Mouse (Mus musculus) mouse embryonic stem cell (cell line): ENCODE data around the gene Aox3.

Experiments used
- in situ Hi-C, 2 experiments: fragments of 300-500 bp; cut with MboI; formaldehyde crosslinking; loops; 1 replicate in 1 of 2; 3 replicates in 1 of 2; pipeline ENCODE4 v1.14.3; 2019 to 2020; ENCODE audit warnings: low sequenced_read_pairs in 2 of 2, low pct_unique_long_range_greater_than_20kb in 1 of 2, mixed read lengths in 1 of 2; ENCODE audit not compliant: unreplicated experiment in 1 of 2

Aox3 gene

GRCm38 (mm10) chr1:58169893-58170292 lies 57.0 kb downstream of the Aox3 start:
- in situ Hi-C loops, result no loop called here

- in situ Hi-C loops, result no loop called here
Measured at GRCm38 (mm10) chr1:58188514-58189175, 75.7 kb downstream of the Aox3 start.

- in situ Hi-C loops, result no loop called here
Measured at GRCm38 (mm10) chr1:58194317-58194716, 81.4 kb downstream of the Aox3 start.

- in situ Hi-C loops, result no loop called here
Measured at GRCm38 (mm10) chr1:58194988-58195387, 82.1 kb downstream of the Aox3 start.

GRCm38 (mm10) chr1:58195541-58195940 lies 82.6 kb downstream of the Aox3 start:
- in situ Hi-C loops, result no loop called here

GRCm38 (mm10) chr1:58197023-58197422 lies 84.1 kb downstream of the Aox3 start:
- in situ Hi-C loops, result no loop called here

- in situ Hi-C loops, result no loop called here
Measured at GRCm38 (mm10) chr1:58198386-58198785, 85.5 kb downstream of the Aox3 start.

GRCm38 (mm10) chr1:58210203-58210602 lies 97.3 kb downstream of the Aox3 start, which contains the start of gene Aox4:
Gene Aox4 (plus strand): TSS chr1:58210397.
- in situ Hi-C loops, result no loop called here

- in situ Hi-C loops, result no loop called here
Measured at GRCm38 (mm10) chr1:58212805-58213204, 99.9 kb downstream of the Aox3 start.

GRCm38 (mm10) chr1:58213838-58214237 lies 100.9 kb downstream of the Aox3 start:
- in situ Hi-C loops, result no loop called here

GRCm38 (mm10) chr1:58215353-58215752 lies 102.4 kb downstream of the Aox3 start:
- in situ Hi-C loops, result no loop called here

GRCm38 (mm10) chr1:58215956-58216532 lies 103.1 kb downstream of the Aox3 start:
- in situ Hi-C loops, result no loop called here

GRCm38 (mm10) chr1:58221070-58221469 lies 108.1 kb downstream of the Aox3 start:
- in situ Hi-C loops, result no loop called here

GRCm38 (mm10) chr1:58221879-58222278 lies 108.9 kb downstream of the Aox3 start:
- in situ Hi-C loops, result no loop called here

- in situ Hi-C loops, result no loop called here
Measured at GRCm38 (mm10) chr1:58228086-58228485, 115.2 kb downstream of the Aox3 start.

- in situ Hi-C loops, result no loop called here
Measured at GRCm38 (mm10) chr1:58228916-58229315, 116.0 kb downstream of the Aox3 start.

GRCm38 (mm10) chr1:58229774-58230173 lies 116.8 kb downstream of the Aox3 start:
- in situ Hi-C loops, result no loop called here

GRCm38 (mm10) chr1:58230542-58230941 lies 117.6 kb downstream of the Aox3 start:
- in situ Hi-C loops, result no loop called here

GRCm38 (mm10) chr1:58235405-58235804 lies 122.5 kb downstream of the Aox3 start:
- in situ Hi-C loops, result no loop called here

- in situ Hi-C loops, result no loop called here
Measured at GRCm38 (mm10) chr1:58237527-58238299, 124.8 kb downstream of the Aox3 start.
